Mouse (Mus musculus): ENCODE measurements around the gene 6430571L13Rik. TPM values are rescaled to one million over a fixed set of nuclear protein-coding genes. Genes with fewer than 3 reads are reported as not detected.

6430571L13Rik gene
- polyA plus RNA-seq, 1 experiment = 0.29 TPM

DNA sequence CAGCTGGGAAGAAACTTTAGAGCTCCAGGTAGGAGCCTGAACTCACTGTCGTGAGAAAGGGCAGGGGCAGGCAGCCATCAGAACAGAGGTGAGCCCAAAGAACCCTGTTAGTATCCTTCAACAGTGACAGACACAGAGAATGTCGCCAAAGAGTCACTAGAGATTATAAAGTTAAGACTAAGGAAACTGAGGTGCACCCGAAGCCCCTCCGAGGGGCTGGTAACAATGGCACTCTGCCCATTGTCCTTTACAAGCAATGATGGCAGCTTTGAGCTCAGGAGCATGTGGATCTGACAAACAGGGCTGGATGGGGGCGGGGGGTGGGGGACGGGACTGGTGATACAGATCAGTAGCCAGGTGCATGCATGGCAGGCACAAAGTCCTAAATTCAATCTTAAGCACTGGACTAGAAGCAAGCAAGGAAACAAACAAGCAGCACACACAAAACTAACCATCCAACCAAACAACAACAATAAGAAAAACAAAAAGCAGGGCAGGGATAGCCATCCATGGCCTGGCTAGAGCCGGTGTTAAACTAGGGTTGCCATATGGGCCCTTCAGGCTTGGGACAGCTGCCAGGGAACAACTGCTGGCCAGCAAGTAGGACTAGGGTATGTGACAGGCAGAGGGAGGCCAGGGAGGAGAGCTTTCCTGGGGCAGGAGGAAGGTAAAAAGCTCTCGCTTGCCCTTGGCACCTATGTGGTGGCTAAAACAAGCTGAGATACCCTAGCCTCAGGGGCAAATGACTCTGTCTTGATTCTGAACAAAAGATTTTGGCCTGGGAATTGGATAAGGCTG lies 2.9 kb downstream of the 6430571L13Rik start:
- Histone ChIP-seq H3K27ac (ENCODE audit: insufficient read depth, low read length) (no peak overlapping the region), H3K4me1 (ENCODE audit: control insufficient read depth, insufficient read depth, insufficient read length) (no peaks in the 10 kb centered on the region), H3K36me3 (ENCODE audit: control insufficient read depth, insufficient read depth, low read length) (no peaks in the 10 kb centered on the region), H3K4me3 (ENCODE audit: extremely low read depth, insufficient read depth, insufficient read length) (no peak overlapping the region), H3K27me3 (ENCODE audit: control insufficient read depth, insufficient read depth, low read length) (no peaks in the 10 kb centered on the region)
- DNase-seq (ENCODE audit: low read depth in 1 of 2, low spot score in 2 of 2) = no peak
- WGBS = 86% methylated on average over 8 of the region's 8 CpGs
- no peak for TF ChIP-seq CTCF (IDR thresholded peaks at IDR 0.05; ENCODE audit: extremely low read depth, insufficient read depth, insufficient read length, insufficient replicate concordance)

DNA sequence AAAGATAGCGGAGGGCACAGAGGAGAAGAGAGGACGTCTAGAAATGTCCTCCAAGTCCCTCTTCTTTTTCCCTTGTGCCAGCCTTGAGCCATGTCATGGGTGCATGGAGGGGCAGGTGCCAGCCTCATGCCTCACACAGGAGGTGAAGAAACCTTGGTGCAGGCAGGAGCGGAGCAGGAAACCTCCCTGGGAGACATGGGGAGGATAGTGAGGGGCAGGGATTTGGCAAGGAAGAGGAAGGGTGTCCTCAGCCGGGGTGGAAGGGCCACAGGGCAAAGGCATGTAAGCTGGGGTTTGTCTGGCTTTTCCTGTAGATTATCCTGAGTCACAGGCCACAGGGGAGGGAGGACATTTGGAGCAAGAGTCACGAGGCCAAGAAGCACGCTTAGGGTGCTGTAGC lies 3.6 kb downstream of the 6430571L13Rik start:
- TF ChIP-seq CTCF (IDR thresholded peaks at IDR 0.05; ENCODE audit: extremely low read depth, insufficient read depth, insufficient read length, insufficient replicate concordance) (no peak), POLR2A (IDR thresholded peaks at IDR 0.05; ENCODE audit: low read depth, low read length) (no peak)
- Histone ChIP-seq H3K4me1 (ENCODE audit: control insufficient read depth, insufficient read depth, insufficient read length) (no peaks in the 10 kb centered on the region), H3K4me3 (ENCODE audit: extremely low read depth, insufficient read depth, insufficient read length) (no peak overlapping the region), H3K27me3 (ENCODE audit: control insufficient read depth, insufficient read depth, low read length) (no peaks in the 10 kb centered on the region), H3K36me3 (ENCODE audit: control insufficient read depth, insufficient read depth, low read length) (no peaks in the 10 kb centered on the region), H3K27ac (ENCODE audit: insufficient read depth, low read length) (no peak overlapping the region)
- DNase-seq (ENCODE audit: low read depth in 1 of 2, low spot score in 2 of 2) = no peak
- WGBS = 86% methylated on average over 6 of the region's 6 CpGs

DNA sequence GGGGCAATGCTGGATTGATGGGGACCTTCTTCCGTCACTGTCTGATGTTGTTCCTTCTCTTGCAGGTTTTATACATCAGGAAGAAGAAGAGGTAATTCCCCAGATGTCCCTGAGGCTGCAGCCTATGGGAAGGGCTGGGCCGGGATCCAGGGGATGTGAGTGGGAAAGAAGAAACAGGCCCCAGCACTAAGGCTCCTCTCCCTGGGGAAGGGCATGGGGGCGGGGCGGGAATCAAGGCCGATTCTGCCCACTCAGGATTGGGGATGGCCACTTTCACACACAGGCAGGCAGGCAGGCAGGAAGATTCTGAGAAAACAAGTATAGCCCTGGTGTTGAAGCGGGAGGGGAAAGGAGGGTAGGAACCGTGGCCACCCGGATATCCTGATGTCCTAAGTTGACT lies 5.7 kb downstream of the 6430571L13Rik start:
- no peak for DNase-seq (ENCODE audit: low read depth in 1 of 2, low spot score in 2 of 2)
- Histone ChIP-seq H3K27me3 (ENCODE audit: control insufficient read depth, insufficient read depth, low read length) (no peaks in the 10 kb centered on the region), H3K4me1 (ENCODE audit: control insufficient read depth, insufficient read depth, insufficient read length) (no peaks in the 10 kb centered on the region), H3K4me3 (ENCODE audit: extremely low read depth, insufficient read depth, insufficient read length) (no peak overlapping the region), H3K36me3 (ENCODE audit: control insufficient read depth, insufficient read depth, low read length) (no peaks in the 10 kb centered on the region), H3K27ac (ENCODE audit: insufficient read depth, low read length) (no peak overlapping the region)
- 92% methylated on average over 8 of the region's 8 CpGs for WGBS
- TF ChIP-seq CTCF (IDR thresholded peaks at IDR 0.05; ENCODE audit: extremely low read depth, insufficient read depth, insufficient read length, insufficient replicate concordance) = no peak
- no peak for TF ChIP-seq POLR2A (IDR thresholded peaks at IDR 0.05; ENCODE audit: low read depth, low read length)

DNA sequence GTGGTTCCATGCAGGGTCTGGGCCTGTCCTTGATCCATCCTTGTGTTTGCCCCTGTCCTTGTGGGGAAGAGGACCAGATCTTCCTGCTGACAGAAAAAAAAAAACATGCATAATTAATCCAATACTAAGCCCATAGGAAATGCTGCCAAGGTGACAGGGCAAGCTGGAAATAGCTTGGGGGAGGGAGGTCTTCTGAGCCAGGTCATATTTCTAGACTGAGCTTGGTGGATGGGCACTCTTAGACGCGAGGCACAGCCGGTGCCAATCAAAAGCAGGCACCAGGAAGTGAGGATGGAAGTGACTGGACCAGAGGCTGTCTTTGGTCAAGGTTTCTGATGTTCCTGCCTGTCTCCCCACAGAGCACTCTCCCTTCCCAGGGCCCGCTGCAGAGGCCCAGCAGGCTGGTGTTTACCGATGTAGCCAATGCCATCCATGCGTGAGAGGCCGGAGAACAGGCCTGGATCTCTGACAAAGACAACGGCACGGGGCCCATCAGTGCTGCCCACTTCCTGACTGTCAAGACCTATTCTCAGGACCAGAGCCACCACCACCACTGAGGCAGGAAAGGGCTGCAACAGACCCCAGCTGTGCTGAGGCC lies 7.3 kb downstream of the 6430571L13Rik start:
- Histone ChIP-seq H3K27me3 (ENCODE audit: control insufficient read depth, insufficient read depth, low read length) (no peaks in the 10 kb centered on the region), H3K4me3 (ENCODE audit: extremely low read depth, insufficient read depth, insufficient read length) (no peak overlapping the region), H3K4me1 (ENCODE audit: control insufficient read depth, insufficient read depth, insufficient read length) (no peaks in the 10 kb centered on the region), H3K36me3 (ENCODE audit: control insufficient read depth, insufficient read depth, low read length) (no peaks in the 10 kb centered on the region), H3K27ac (ENCODE audit: insufficient read depth, low read length) (no peak overlapping the region)
- no peak for TF ChIP-seq CTCF (IDR thresholded peaks at IDR 0.05; ENCODE audit: extremely low read depth, insufficient read depth, insufficient read length, insufficient replicate concordance)
- TF ChIP-seq POLR2A (IDR thresholded peaks at IDR 0.05; ENCODE audit: low read depth, low read length) = no peak
- DNase-seq (ENCODE audit: low read depth in 1 of 2, low spot score in 2 of 2) = no peak
- WGBS = 73% methylated on average over 9 of the region's 9 CpGs

DNA sequence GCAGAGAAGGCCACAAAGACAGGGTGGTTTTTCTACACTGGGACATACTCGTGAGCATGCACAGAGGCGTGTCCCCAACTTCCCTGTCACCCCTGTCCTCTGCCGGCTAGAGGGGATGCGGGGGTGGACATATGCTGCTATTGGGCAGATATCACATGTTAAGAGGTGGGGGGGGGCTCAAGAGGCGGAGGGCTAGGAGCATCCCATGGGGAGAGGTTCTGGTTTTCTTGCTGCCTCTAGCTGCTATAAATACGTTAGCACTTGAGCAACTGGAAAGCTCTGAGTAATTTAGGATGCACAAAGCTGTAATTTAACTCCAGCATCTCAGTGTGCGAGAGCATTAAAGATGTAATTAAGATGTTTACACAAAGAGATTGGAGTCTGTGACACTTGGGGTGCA lies 8.9 kb downstream of the 6430571L13Rik start:
- no peaks in the 10 kb centered on the region for H3K27me3 ChIP-seq (ENCODE audit: control insufficient read depth, insufficient read depth, low read length)
- no peaks in the 10 kb centered on the region for H3K36me3 ChIP-seq (ENCODE audit: control insufficient read depth, insufficient read depth, low read length)
- WGBS = 75% methylated on average over 7 of the region's 7 CpGs
- H3K27ac ChIP-seq (ENCODE audit: insufficient read depth, low read length) = no peak overlapping the region
- no peak for DNase-seq (ENCODE audit: low read depth in 1 of 2, low spot score in 2 of 2)
- no peaks in the 10 kb centered on the region for H3K4me1 ChIP-seq (ENCODE audit: control insufficient read depth, insufficient read depth, insufficient read length)
- no peak overlapping the region for H3K4me3 ChIP-seq (ENCODE audit: extremely low read depth, insufficient read depth, insufficient read length)
- TF ChIP-seq CTCF (IDR thresholded peaks at IDR 0.05; ENCODE audit: extremely low read depth, insufficient read depth, insufficient read length, insufficient replicate concordance) (no peak), POLR2A (IDR thresholded peaks at IDR 0.05; ENCODE audit: low read depth, low read length) (no peak)

DNA sequence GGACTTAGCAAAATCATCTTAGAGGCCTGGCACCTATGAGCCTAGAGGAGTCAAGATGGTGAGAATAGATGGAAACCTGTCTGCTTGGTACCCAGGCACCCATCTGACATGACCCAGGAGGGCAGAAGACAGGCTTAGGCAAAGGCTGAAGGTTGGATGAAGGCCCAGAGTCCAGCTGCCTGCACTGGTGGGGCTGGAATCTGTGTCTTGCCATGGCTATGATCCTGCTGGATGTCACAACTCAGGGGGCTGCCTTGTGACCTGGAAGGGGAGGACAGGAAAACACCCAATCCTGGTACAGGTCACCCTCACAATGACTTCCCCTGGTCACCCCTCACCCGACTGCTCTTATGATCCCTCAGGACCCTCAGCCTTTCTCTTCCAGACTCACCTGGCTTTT lies 14.4 kb downstream of the 6430571L13Rik start:
- Histone ChIP-seq H3K4me3 (ENCODE audit: extremely low read depth, insufficient read depth, insufficient read length) (no peak overlapping the region), H3K4me1 (ENCODE audit: control insufficient read depth, insufficient read depth, insufficient read length) (no peaks in the 10 kb centered on the region), H3K27ac (ENCODE audit: insufficient read depth, low read length) (no peak overlapping the region), H3K27me3 (ENCODE audit: control insufficient read depth, insufficient read depth, low read length) (no peaks in the 10 kb centered on the region), H3K36me3 (ENCODE audit: control insufficient read depth, insufficient read depth, low read length) (no peaks in the 10 kb centered on the region)
- DNase-seq (ENCODE audit: low read depth in 1 of 2, low spot score in 2 of 2) = no peak
- WGBS = 52% methylated on average over 1 of the region's 1 CpGs
- TF ChIP-seq POLR2A (IDR thresholded peaks at IDR 0.05; ENCODE audit: low read depth, low read length) (no peak), CTCF (IDR thresholded peaks at IDR 0.05; ENCODE audit: extremely low read depth, insufficient read depth, insufficient read length, insufficient replicate concordance) (no peak)
